Mouse (Mus musculus) hindbrain, embryonic 11.5 days (tissue): ENCODE measurements around the gene Sipa1l1. TPM values are rescaled to one million over a fixed set of nuclear protein-coding genes. Genes with fewer than 3 reads are reported as not detected.

ENCODE experiments used
- ATAC-seq: fragments of 200-750 bp; cut with Nextera tagmentation; 2 replicates; pipeline ENCODE4 v1.8.0; 2017; ENCODE audit warnings: mild to moderate bottlenecking, moderate TSS enrichment, moderate library complexity; ENCODE audit not compliant: low FRiP score
- DNase-seq: peaks from one replicate; pipeline ENCODE4 v3.0.0-alpha.2; 2015; ENCODE audit warnings: low spot score
- H3K27ac ChIP-seq: fragments of 300-500 bp; sonication (generic); 2 replicates; pipeline ENCODE4 v1.5.1; 2014; ENCODE audit warnings: mild to moderate bottlenecking, low read depth, low read length
- H3K27me3 ChIP-seq: fragments of 300-500 bp; sonication (generic); 2 replicates; pipeline ENCODE4 v1.6.1; 2014; ENCODE audit warnings: mild to moderate bottlenecking, low read length, moderate library complexity, mixed read lengths; ENCODE audit not compliant: control insufficient read depth, insufficient read depth
- H3K36me3 ChIP-seq: fragments of 300-500 bp; sonication (generic); 2 replicates; pipeline ENCODE4 v1.6.1; 2014; ENCODE audit warnings: mild to moderate bottlenecking, low read length, moderate library complexity, mixed read lengths; ENCODE audit not compliant: control insufficient read depth, insufficient read depth
- H3K4me1 ChIP-seq: fragments of 300-500 bp; sonication (generic); replicated peaks from 2 replicates; pipeline ENCODE4 v1.6.1; 2014; ENCODE audit warnings: low read length, mixed read lengths; ENCODE audit not compliant: control insufficient read depth, insufficient read depth
- H3K4me2 ChIP-seq: fragments of 300-500 bp; sonication (generic); replicated peaks from 2 replicates; pipeline ENCODE4 v1.6.1; 2014; ENCODE audit warnings: mild to moderate bottlenecking, low read depth, low read length
- H3K4me3 ChIP-seq: fragments of 300-500 bp; sonication (generic); 2 replicates; pipeline ENCODE4 v1.5.1; 2014; ENCODE audit warnings: low read depth, low read length
- H3K9ac ChIP-seq: fragments of 300-500 bp; sonication (generic); 2 replicates; pipeline ENCODE4 v1.6.1; 2014; ENCODE audit warnings: low read depth, low read length
- H3K9me3 ChIP-seq: fragments of 300-500 bp; sonication (generic); 2 replicates; pipeline ENCODE4 v1.6.1; 2016; ENCODE audit warnings: low read length; ENCODE audit not compliant: control insufficient read depth
- WGBS: fragments of 180-500 bp; shearing (Covaris S2); extraction: QIAGEN DNeasy Blood & Tissue Kit; methylation state at CpG from one replicate; pipeline ENCODE4 v1.1.7; 2014; 5-methylcytosine and 5-hydroxymethylcytosine counted together
- polyA plus RNA-seq: library from polyadenylated mRNA; unstranded; fragments of >200 nt; fragmentation: Nextera tagmentation; extraction: Ambion mirVana; gene quantifications from 2 replicates; pipeline ENCODE4 v1.2.1, GENCODE M21; 2014

Gene Sipa1l1
- polyA plus RNA-seq, 1 experiment from 2014 or later: 30.8 TPM

DNA sequence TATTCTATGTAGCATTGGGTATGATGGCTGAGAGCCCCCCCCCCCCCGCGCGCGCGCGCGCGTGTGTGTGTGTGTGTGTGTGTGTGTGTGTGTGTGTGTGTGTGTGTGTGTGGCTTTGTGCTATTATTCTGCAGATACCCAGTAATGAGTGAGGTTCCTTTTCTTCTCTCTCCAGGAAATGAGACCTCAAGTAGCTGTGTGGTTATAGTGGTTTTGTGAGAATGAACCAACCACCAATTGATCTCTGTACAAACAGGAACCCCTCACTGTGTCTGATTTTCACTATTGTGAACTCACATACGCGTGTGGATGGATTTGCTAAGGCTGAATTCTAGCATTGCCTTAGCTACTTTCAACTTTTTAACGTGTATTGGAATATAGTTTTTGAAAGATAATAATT, 181.0 kb downstream of the Sipa1l1 start:
- 96% methylated on average over 11 of the region's 11 CpGs for WGBS
- DNase-seq (no peak), ATAC-seq (no peak)
- Histone ChIP-seq H3K9me3 (no peaks in the 10 kb centered on the region), H3K36me3 (no peaks in the 10 kb centered on the region), H3K4me1 (no peaks in the 10 kb centered on the region), H3K4me2 (no peak overlapping the region), H3K27me3 (no peaks in the 10 kb centered on the region), H3K4me3 (no peak overlapping the region), H3K9ac (no peak overlapping the region), H3K27ac (no peak overlapping the region)

DNA sequence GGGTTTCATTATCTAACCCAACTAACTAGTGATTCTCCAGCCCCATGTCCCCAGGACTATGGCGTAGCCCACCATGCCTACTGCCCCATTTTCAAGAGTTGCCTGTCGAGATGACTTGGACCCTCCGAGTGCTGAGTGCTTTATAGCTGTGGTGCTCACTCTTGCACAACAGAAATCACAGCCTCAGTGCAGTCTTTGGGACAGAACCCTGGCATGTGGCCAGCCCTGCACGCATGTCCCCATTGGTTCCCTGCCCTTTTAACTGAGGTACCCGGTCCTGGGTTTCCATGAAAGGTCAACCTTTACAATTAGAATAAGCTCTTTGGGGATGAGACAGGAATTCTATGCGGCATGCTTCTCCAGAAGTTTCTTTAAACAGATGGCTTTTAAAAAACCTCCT, 181.8 kb downstream of the Sipa1l1 start:
- ATAC-seq (no peak), DNase-seq (no peak)
- H3K4me2 ChIP-seq: no peak overlapping the region
- H3K27me3 ChIP-seq: no peaks in the 10 kb centered on the region
- no peak overlapping the region for H3K27ac ChIP-seq
- no peak overlapping the region for H3K9ac ChIP-seq
- 82% methylated on average over 6 of the region's 6 CpGs for WGBS
- H3K4me1 ChIP-seq: no peaks in the 10 kb centered on the region
- no peaks in the 10 kb centered on the region for H3K9me3 ChIP-seq
- no peaks in the 10 kb centered on the region for H3K36me3 ChIP-seq
- H3K4me3 ChIP-seq: no peak overlapping the region

DNA sequence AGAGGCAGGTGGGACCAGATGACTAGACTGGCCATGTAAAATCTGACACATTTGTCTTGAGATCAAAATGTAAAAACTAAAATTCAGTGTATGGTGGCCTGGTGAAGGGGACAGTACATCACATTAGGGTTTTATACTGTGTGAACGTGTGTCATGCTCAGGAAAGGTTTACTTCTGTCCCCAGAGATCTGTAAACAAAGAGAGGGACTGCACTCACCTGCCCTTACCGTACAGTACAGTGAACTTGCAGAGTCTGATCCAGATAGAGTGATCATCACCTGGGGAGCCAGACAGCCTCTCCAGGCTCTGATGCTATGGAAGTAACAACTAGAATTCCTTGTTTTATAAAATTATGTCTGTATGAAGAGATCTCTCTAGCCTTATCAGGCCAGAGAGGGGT, 184.5 kb downstream of the Sipa1l1 start:
- Histone ChIP-seq H3K4me1 (no peaks in the 10 kb centered on the region), H3K27ac (no peak overlapping the region), H3K4me3 (no peak overlapping the region), H3K9ac (no peak overlapping the region), H3K36me3 (no peaks in the 10 kb centered on the region), H3K9me3 (no peaks in the 10 kb centered on the region), H3K4me2 (no peak overlapping the region), H3K27me3 (no peaks in the 10 kb centered on the region)
- DNase-seq (no peak), ATAC-seq (no peak)
- WGBS: 76% methylated on average over 2 of the region's 2 CpGs

DNA sequence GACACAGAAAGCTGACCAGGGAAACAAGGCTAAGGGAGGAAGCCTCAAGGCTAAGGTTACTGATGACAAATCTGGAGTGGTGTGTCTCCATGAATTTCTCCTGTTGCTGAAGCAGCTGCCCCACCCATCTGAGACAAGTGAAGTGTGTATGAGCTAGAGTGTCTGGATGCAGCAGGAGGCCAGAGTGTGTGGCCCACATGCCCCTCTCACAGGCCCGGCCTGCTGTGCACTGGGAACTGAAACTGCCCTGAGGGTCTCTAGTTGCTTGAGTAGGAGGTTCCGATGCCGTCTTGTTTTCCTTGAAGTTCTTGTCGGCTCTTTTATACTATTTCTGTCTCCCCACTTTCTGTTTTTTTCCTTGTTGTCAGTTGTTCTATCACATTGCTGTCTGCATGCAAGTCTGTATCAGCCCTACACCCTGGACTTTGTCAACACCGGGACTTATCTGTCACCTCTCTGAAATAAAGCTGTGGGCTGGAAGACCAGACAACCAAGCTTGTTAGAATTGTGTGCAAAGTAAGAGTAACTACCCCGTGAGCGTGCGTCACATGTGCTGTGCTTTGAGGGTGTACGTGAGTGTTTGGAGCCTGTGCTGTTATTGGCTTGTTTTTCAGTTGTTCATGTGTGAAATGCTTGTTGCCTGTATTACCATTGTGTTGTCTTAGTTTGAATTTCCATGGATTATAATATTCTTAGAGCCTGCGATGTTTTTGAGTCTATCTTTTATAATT, 186.5 kb downstream of the Sipa1l1 start:
- H3K4me1 ChIP-seq: no peaks in the 10 kb centered on the region
- H3K9me3 ChIP-seq: no peaks in the 10 kb centered on the region
- 74% methylated on average over 10 of the region's 10 CpGs for WGBS
- DNase-seq: no peak
- H3K36me3 ChIP-seq: no peaks in the 10 kb centered on the region
- H3K4me2 ChIP-seq: no peak overlapping the region
- H3K4me3 ChIP-seq: no peak overlapping the region
- H3K27ac ChIP-seq: no peak overlapping the region
- no peak for ATAC-seq
- no peak overlapping the region for H3K9ac ChIP-seq
- H3K27me3 ChIP-seq: no peaks in the 10 kb centered on the region

DNA sequence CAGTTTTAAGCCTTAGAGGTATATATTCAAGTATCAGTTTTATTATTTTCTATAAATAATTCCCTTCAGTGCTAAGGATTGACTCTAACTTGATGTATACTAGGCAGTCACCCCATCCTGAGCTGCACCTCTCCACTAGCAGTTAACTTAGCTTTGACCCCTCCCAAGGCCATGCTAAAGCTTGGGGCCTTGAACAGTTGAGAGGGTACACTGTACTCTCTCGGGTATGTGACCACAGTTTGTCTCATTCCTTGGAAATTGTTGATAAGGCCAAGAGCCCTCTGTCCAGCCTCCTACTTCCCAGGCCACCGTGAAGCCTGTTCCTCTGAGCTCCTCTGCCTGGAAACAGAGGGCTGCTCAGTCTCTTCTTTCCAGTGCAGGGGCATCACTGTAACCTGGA, 187.4 kb downstream of the Sipa1l1 start:
- Histone ChIP-seq H3K27ac (no peak overlapping the region), H3K9me3 (no peaks in the 10 kb centered on the region), H3K36me3 (no peaks in the 10 kb centered on the region), H3K27me3 (no peaks in the 10 kb centered on the region), H3K4me3 (no peak overlapping the region), H3K4me1 (no peaks in the 10 kb centered on the region), H3K9ac (no peak overlapping the region), H3K4me2 (no peak overlapping the region)
- no peak for ATAC-seq
- WGBS: 86% methylated on average over 2 of the region's 2 CpGs
- DNase-seq: no peak

GRCm38 (mm10) chr12:82357431-82357830, 188.3 kb downstream of the Sipa1l1 start:
- H3K4me3 ChIP-seq: no peak overlapping the region
- 84% methylated on average over 5 of the region's 5 CpGs for WGBS
- no peaks in the 10 kb centered on the region for H3K36me3 ChIP-seq
- ATAC-seq (no peak), DNase-seq (no peak)
- H3K27me3 ChIP-seq: no peaks in the 10 kb centered on the region
- no peak overlapping the region for H3K27ac ChIP-seq
- H3K9me3 ChIP-seq: no peaks in the 10 kb centered on the region
- H3K9ac ChIP-seq: no peak overlapping the region
- no peaks in the 10 kb centered on the region for H3K4me1 ChIP-seq
- H3K4me2 ChIP-seq: no peak overlapping the region

DNA sequence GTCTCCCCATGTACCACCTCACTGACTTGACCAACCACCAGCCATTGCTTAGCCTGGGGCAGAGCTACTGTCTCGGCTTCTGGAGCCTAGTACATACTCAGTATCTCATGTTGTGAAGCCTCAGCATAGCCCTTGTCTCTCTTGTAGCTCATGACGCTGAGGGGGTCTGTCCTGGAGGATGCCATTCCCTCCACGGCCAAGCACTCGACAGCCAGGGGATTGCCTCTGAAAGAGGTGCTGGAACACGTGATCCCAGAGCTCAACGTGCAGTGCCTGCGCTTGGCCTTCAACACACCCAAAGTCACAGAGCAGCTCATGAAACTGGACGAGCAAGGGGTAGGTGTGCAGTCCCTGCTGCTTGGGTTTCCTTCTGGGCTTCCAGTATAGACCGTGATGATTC, 193.7 kb downstream of the Sipa1l1 start:
- Histone ChIP-seq H3K9me3 (no peaks in the 10 kb centered on the region), H3K4me1 (no peaks in the 10 kb centered on the region), H3K4me3 (no peak overlapping the region), H3K27ac (no peak overlapping the region), H3K9ac (no peak overlapping the region), H3K36me3 (no peaks in the 10 kb centered on the region), H3K4me2 (no peak overlapping the region), H3K27me3 (no peaks in the 10 kb centered on the region)
- 92% methylated on average over 9 of the region's 9 CpGs for WGBS
- DNase-seq (no peak), ATAC-seq (no peak)

DNA sequence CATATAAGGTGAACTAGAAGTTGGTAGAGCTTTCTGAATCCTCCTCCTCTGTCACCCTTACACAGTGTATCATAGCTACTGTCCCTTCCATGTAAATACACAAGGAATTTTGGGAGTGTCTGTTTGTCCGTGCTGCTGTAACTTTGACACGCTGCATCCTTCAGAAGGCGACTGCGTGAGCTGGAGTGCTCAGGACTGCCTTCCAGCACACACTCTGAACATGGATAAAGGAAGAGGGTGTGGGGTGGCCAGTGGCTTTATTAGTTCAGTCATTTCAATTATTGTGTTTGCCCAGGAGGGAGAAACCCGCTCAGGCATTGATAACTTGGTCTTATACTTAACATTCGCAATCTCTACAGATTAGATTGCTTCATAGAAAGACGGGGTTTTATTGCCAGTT, 195.1 kb downstream of the Sipa1l1 start:
- Histone ChIP-seq H3K9ac (no peak overlapping the region), H3K4me1 (no peaks in the 10 kb centered on the region), H3K27me3 (no peaks in the 10 kb centered on the region), H3K4me2 (no peak overlapping the region), H3K27ac (no peak overlapping the region), H3K36me3 (no peaks in the 10 kb centered on the region), H3K4me3 (no peak overlapping the region), H3K9me3 (no peaks in the 10 kb centered on the region)
- DNase-seq (no peak), ATAC-seq (no peak)
- 84% methylated on average over 7 of the region's 7 CpGs for WGBS

DNA sequence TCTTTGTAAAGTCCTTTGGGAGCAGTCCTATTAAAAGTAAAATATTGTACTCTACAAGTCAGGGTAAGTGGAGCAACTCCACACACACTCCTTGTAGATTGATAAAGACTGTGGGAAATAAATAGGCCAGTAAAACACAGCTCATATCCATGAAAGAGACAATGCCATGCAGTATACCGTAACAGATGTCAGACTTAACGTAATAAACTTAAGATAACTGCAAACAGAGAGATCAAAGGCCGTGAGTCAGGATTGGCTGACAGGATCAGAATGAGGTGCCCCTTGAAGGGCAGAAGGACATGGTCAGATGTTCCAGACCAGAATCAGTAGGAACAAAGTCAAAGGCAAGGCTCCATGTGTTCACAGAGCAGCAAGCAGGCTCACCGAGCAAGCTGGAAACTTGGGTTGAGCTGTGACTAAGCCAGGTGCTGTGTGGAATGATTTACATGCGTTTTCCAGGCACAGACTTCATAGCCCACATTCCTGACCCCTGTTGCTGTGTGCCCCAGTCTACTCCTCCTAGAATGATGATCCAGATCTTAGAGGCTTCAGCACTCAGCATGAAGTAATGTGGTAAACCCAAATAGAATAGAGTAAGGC, 196.3 kb downstream of the Sipa1l1 start:
- Histone ChIP-seq H3K4me1 (no peaks in the 10 kb centered on the region), H3K9ac (no peak overlapping the region), H3K4me3 (no peak overlapping the region), H3K9me3 (no peaks in the 10 kb centered on the region), H3K27ac (no peak overlapping the region), H3K4me2 (no peak overlapping the region), H3K27me3 (no peaks in the 10 kb centered on the region), H3K36me3 (no peaks in the 10 kb centered on the region)
- WGBS: 82% methylated on average over 5 of the region's 5 CpGs
- DNase-seq (no peak), ATAC-seq (no peak)
